Mouse (Mus musculus) cerebellum, postnatal 10 days (tissue): Measurements from ENCODE around the gene Kbtbd13.

Experiments
- DNase-seq, 2 experiments: peaks; one replicate each; pipeline ENCODE4 v3.0.0; 2021; ENCODE audit warnings: mixed read lengths in 2 of 2

Kbtbd13 gene

DNA sequence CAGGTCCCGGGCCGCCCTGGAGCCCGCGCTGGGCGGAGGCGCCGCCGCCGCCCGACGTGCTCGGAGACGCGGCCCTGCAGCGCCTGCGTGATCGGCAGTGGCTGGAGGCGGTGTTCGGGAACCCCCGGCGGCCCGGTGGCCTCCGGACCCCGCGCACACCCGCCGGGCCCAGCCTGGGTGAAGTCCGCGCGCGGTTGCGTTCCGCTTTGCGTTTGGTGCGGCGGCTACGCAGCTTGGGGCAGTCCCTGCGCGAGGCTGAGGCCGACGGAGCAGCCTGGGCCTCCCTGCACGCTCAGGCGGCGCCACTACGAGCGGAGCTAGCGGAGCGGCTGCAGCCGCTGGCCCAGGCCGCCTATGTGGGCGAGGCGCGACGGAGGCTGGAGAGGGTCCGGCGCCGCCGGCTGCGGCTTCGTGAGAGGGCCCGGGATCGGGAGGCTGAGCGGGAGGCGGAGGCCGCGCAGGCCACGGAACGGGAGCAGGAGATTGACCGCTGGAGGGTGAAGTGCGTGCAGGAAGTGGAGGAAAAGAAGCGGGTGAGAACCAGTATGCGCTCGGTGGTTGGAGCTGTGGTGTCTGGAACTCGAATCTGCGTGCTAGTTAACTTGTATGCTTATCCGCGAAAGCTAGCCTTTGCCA is 44.9 kb downstream of the Kbtbd13 start:
- DNase-seq: peak; percentile 60 to 68

DNA sequence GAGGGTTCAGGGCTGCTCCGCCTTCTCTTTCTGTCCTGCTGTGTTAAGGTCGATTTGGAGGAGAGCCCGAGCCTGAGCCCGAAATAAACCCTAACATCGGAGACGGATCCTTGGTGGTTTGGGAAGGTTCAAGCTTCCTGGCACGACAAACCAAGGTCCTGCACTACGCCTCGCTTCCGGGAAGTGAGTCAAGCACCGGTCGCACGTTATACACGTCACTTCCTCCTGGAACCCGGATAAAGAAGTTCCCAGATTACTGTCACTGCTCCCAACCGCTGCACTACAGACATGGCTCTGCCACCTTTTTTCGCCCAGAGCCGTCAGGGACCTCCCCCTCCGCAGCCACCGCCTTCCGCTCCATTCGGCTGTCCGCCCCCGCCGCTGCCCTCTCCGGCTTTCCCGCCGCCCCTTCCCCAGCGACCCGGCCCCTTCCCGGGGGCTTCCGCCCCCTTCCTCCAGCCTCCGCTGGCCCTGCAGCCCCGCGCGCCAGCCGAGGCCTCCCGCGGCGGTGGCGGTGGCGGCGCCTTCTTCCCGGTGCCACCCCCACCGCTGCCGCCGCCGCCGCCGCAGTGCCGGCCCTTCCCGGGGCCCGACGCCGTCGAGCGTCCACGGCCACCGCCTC is 45.5 kb downstream of the Kbtbd13 start, which contains the start of gene Pdcd7:
Pdcd7 (plus strand) TSS at position 251 of the 622 bp plus-strand sequence.
- DNase-seq: peak; percentile 98

DNA sequence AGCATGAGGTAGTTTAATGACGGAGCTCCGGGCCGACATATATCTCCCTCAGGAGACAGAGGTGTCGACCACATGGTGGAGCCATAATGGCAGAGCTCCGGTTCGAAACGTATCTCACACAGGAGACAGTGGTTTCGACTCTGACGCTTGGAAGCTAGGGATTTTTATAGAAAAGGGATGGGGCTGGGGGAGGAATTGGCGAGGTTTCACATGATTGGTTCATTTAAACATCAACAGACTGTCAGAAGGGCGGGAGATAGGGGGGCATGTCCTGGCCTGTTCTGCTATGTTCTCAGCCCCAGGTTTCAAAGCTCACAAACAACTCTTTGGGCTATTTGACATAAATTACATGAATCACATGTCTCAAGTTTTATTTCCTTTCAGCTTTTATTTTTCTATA is 46.0 kb downstream of the Kbtbd13 start:
- peak in 1 of 2 experiments; percentile 16 for DNase-seq

DNA sequence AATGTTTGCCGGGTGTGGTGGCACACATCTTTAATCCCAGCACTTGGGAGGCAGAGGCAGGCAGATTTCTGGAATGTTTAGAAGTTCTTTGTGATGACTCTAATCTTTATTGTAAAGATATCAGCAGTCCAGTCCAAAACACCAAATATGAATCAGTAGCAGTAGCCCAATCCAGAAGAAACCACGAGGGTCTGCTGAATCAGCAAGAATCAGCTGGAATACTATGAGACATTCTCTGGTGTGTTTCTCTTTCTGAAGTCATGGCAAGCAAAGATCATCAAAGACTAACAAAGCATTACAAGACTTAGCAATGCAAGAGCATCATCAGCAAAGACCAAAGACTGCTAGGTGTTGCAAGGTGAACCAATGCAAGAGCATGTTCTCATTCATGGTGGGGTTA is 51.0 kb downstream of the Kbtbd13 start:
- DNase-seq: no peak

DNA sequence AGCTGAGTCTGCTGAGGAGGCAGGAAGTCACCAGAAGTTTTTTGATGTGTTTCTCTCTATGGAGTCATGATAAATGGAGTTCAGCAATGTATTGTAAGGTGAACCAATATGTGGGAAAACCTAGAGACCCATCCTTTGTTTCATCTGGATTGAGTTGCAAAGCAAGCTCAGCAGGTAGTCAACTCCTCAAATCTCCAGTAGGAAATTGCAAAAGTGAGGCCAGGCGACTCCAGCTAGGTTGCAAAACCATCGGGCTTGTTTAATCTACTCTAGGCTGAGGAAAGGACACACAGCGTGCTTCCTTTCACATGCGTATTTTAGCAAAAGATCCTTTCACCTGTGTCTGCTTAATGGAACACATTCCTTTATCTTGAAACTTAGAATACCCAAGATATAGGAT is 52.3 kb downstream of the Kbtbd13 start:
- DNase-seq: no peak
